Mouse (Mus musculus) heart, embryonic 12.5 days (tissue): Measurements from ENCODE around the gene Rbm44. TPM values are rescaled to one million over a fixed set of nuclear protein-coding genes. Genes with fewer than 3 reads are reported as not detected.

ENCODE experiments used
- polyA plus RNA-seq: library from polyadenylated mRNA; unstranded; fragments of >200 nt; fragmentation: Nextera tagmentation; extraction: Ambion mirVana; gene quantifications from 2 replicates; pipeline ENCODE4 v1.2.1, GENCODE M21; 2016

Rbm44 gene
- polyA plus RNA-seq, 1 experiment from 2014 or later = 2.1 TPM

Other genes with a start within 250 kb of the Rbm44 start
- 0.31 and 0.35 TPM in 2 replicates for gene Mlph, start 230.0 kb upstream of the Rbm44 start, polyA plus RNA-seq
- not detected in 2 replicates for gene Prlh, start 192.0 kb upstream of the Rbm44 start, polyA plus RNA-seq
- gene Rab17, start 175.4 kb upstream of the Rbm44 start, polyA plus RNA-seq = 0.64 and 1.3 TPM in 2 replicates
- gene Lrrfip1, start 146.4 kb upstream of the Rbm44 start, polyA plus RNA-seq = 151 and 161 TPM in 2 replicates
- 20.2 and 20.9 TPM in 2 replicates for gene Ramp1, start 34.7 kb downstream of the Rbm44 start, polyA plus RNA-seq
- gene Ube2f, start 105.2 kb downstream of the Rbm44 start, polyA plus RNA-seq = 65.2 and 66.5 TPM in 2 replicates
- 14.8 and 14.9 TPM in 2 replicates for gene Scly, start 153.2 kb downstream of the Rbm44 start, polyA plus RNA-seq
- gene Espnl, start 177.0 kb downstream of the Rbm44 start, polyA plus RNA-seq = 0.05 and 0.08 TPM in 2 replicates
- 44.2 and 46.7 TPM in 2 replicates for gene Klhl30, start 205.9 kb downstream of the Rbm44 start, polyA plus RNA-seq
- gene Erfe, start 221.3 kb downstream of the Rbm44 start, polyA plus RNA-seq = 1.5 and 1.7 TPM in 2 replicates